Comparison of ENCODE assay signal across 8 mouse cellular contexts in the genomic region with DNA sequence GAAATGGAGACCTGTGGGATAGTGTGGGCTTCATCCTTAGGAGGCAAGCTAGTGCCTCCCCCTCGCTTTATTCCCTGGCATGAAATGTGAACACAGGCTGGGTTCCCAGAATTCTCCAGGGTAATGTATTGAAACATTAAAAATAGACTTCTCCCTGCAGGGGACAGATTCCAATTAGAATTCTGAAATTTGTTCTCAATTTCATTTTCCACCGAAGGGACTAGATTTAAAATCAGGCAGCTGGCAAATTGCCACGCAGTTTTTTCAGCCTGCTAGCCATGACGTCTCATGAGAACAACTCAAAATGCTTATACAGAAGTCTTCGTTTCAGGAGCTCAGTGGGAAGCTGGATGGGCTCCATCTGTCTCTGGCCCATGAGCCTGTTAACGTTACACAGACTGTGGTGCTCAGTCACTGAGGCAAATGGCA.
A peak's percentile ranks its signal among the peaks of the same experiment; 100 is the strongest.
DNase-seq lines count a peak whose midpoint lies in the region; ATAC-seq lines count a peak whose summit lies in the region.

No protein-coding gene starts in this region.

- peak; percentile 14 for DNase-seq in adrenal gland, adult 2 months
- DNase-seq in adrenal gland, adult 8-10 months = no peak
- DNase-seq in neural tube, embryonic 10.5 days (ENCODE audit: extremely low spot score, low spot score) = no peak
- peak; percentile 48 to 59 for DNase-seq in heart, postnatal 14 days
- peak; percentile 51 for DNase-seq in left cerebral cortex, adult 11 months (ENCODE audit: low spot score)

- H3K4me1 ChIP-seq in neural tube, embryonic 13.5 days (replicated peaks) = peaks cover 18% of the 10 kb centered on the region; the same call in 1 of the 2 replicates
- peaks cover 7% of the 10 kb centered on the region for H3K4me1 ChIP-seq in stomach, embryonic 15.5 days

- no peaks in the 10 kb centered on the region for H3K36me3 ChIP-seq in neural tube, embryonic 13.5 days
- H3K36me3 ChIP-seq in stomach, embryonic 15.5 days = no peaks in the 10 kb centered on the region

- no peaks in the 10 kb centered on the region for H3K9me3 ChIP-seq in neural tube, embryonic 13.5 days
- no peaks in the 10 kb centered on the region for H3K9me3 ChIP-seq in stomach, embryonic 15.5 days

- intact Hi-C loops in heart, postnatal 14 days (cut with DNase I) = loop anchor here (10.0 kb wide), 1 partner anchor 147 kb away; no protein-coding TSS in a partner anchor

- 37% methylated on average over 6 of the region's 6 CpGs for WGBS in neural tube, embryonic 13.5 days
- 39% methylated on average over 6 of the region's 6 CpGs for WGBS in stomach, embryonic 15.5 days

- no peak overlapping the region for H3K9ac ChIP-seq in neural tube, embryonic 13.5 days
- H3K9ac ChIP-seq in stomach, embryonic 15.5 days = no peak overlapping the region

- no peaks in the 10 kb centered on the region for H3K27me3 ChIP-seq in neural tube, embryonic 13.5 days
- no peaks in the 10 kb centered on the region for H3K27me3 ChIP-seq in stomach, embryonic 15.5 days (replicated peaks)

- no peak overlapping the region for H3K27ac ChIP-seq in neural tube, embryonic 13.5 days (replicated peaks)
- H3K27ac ChIP-seq in stomach, embryonic 15.5 days = no peak overlapping the region; the same call in 1 of the 2 replicates

- peak; percentile 67 for ATAC-seq in neural tube, embryonic 13.5 days (ENCODE audit: low read depth)
- ATAC-seq in stomach, embryonic 15.5 days (ENCODE audit: insufficient read depth, low FRiP score, low read depth) = peak; percentile 27; the same call in 1 of the 2 replicates
- no peak for ATAC-seq in erythroid progenitor cell, adult 5-6 weeks (replicated peaks; ENCODE audit: low FRiP score, poor library complexity, severe bottlenecking)

- no peak overlapping the region for H3K4me3 ChIP-seq in neural tube, embryonic 13.5 days
- no peak overlapping the region for H3K4me3 ChIP-seq in stomach, embryonic 15.5 days (replicated peaks)

- H3K4me2 ChIP-seq in neural tube, embryonic 13.5 days = no peak overlapping the region
- H3K4me2 ChIP-seq in stomach, embryonic 15.5 days = no peak overlapping the region

Comparison
In these comparisons a context has a peak if more than half of its experiments do, and no peak if none do; other contexts are left out.
1. DNase-seq: peak in adrenal gland, adult 2 months (single experiment), heart, postnatal 14 days (2 of 2) and left cerebral cortex, adult 11 months (single experiment); none in adrenal gland, adult 8-10 months (single experiment) and neural tube, embryonic 10.5 days (single experiment).